Mouse (Mus musculus) neural tube, embryonic 10.5 days (tissue): Measurements from ENCODE around the gene Olfr968.

Experiments
- DNase-seq: peaks from one replicate; pipeline ENCODE4 v3.0.0-alpha.2; 2017; ENCODE audit warnings: low spot score; ENCODE audit errors: extremely low spot score

Olfr968 gene

GRCm38 (mm10) chr9:39783153-39783552 is at the start of gene Olfr968:
Olfr968 (minus strand) TSS chr9:39783253.
- no peak for DNase-seq

- no peak for DNase-seq
These were observed 25.5 kb upstream of the Olfr968 start, which contains the start of gene Olfr970 for GRCm38 (mm10) chr9:39808560-39808959. Olfr970 (plus strand) TSS chr9:39808860.

- no peak for DNase-seq
These were observed 7.5 kb upstream of the Olfr968 start, which contains the start of gene Olfr969 for GRCm38 (mm10) chr9:39790558-39790957. Olfr969 (plus strand) TSS chr9:39790945.

- DNase-seq, result no peak
These were observed 36.6 kb downstream of the Olfr968 start for GRCm38 (mm10) chr9:39746428-39746827.

- no peak for DNase-seq
These were observed 37.1 kb downstream of the Olfr968 start, which contains the start of gene Olfr967 for GRCm38 (mm10) chr9:39745949-39746348. Olfr967 (plus strand) TSS chr9:39746249.

- no peak for DNase-seq
These were observed 42.3 kb downstream of the Olfr968 start for GRCm38 (mm10) chr9:39740741-39741140.

GRCm38 (mm10) chr9:39730678-39731077 is 52.4 kb downstream of the Olfr968 start, which contains the start of gene Olfr150:
Olfr150 (plus strand) TSS chr9:39730978.
- no peak for DNase-seq
